8 mouse cellular contexts compared by ENCODE assay signal in genomic region chr8:123729786-123730411, GRCm38 (mm10).
DNase-seq lines count a peak whose midpoint lies in the region; ATAC-seq and TF ChIP-seq lines count a peak whose summit lies in the region.

No protein-coding gene starts in this region.

- peak overlapping the region; percentile 67 for H3K27ac ChIP-seq in forebrain, embryonic 10.5 days
- H3K27ac ChIP-seq in forebrain, embryonic 11.5 days (ENCODE audit: low read depth, low read length), result no peak overlapping the region
- no peak overlapping the region for H3K27ac ChIP-seq in lung, embryonic 15.5 days
- H3K27ac ChIP-seq in hindbrain, embryonic 10.5 days, result peak overlapping the region; percentile 81
- H3K27ac ChIP-seq in neural tube, embryonic 15.5 days (replicated peaks), result peak overlapping the region; percentile 77

- TF ChIP-seq POLR2A in lung, adult 2 months (IDR thresholded peaks at IDR 0.05; ENCODE audit: borderline replicate concordance, extremely low read depth, low read depth, low read length), result no peak

- no peak for TF ChIP-seq CTCF in lung, adult 2 months (IDR thresholded peaks at IDR 0.05; ENCODE audit: insufficient read depth, low read length)

- H3K4me3 ChIP-seq in forebrain, embryonic 10.5 days, result no peak overlapping the region
- H3K4me3 ChIP-seq in forebrain, embryonic 11.5 days (ENCODE audit: low read depth, low read length), result no peak overlapping the region
- no peak overlapping the region for H3K4me3 ChIP-seq in lung, embryonic 15.5 days
- no peak overlapping the region for H3K4me3 ChIP-seq in lung, adult 2 months (replicated peaks; ENCODE audit: extremely low read depth, low read depth, low read length)
- H3K4me3 ChIP-seq in hindbrain, embryonic 10.5 days, result peak overlapping the region; percentile 33; the same call in 1 of the 2 replicates
- no peak overlapping the region for H3K4me3 ChIP-seq in neural tube, embryonic 15.5 days (replicated peaks)

- WGBS in forebrain, embryonic 10.5 days, result 67% methylated on average over 13 of the region's 13 CpGs
- 57% methylated on average over 13 of the region's 13 CpGs for WGBS in forebrain, embryonic 11.5 days
- 27% methylated on average over 13 of the region's 13 CpGs for WGBS in lung, embryonic 15.5 days
- WGBS in lung, adult 2 months, result 26% methylated on average over 13 of the region's 13 CpGs
- 59% methylated on average over 13 of the region's 13 CpGs for WGBS in hindbrain, embryonic 10.5 days
- WGBS in neural tube, embryonic 15.5 days, result 43% methylated on average over 13 of the region's 13 CpGs

- no peak overlapping the region for H3K4me2 ChIP-seq in forebrain, embryonic 11.5 days (ENCODE audit: low read depth, low read length, severe bottlenecking)
- peak overlapping the region; percentile 33 for H3K4me2 ChIP-seq in lung, embryonic 15.5 days
- peak overlapping the region; percentile 44 for H3K4me2 ChIP-seq in neural tube, embryonic 15.5 days

- no peak for DNase-seq in forebrain, embryonic 10.5 days (ENCODE audit: extremely low spot score, low spot score)
- DNase-seq in forebrain, embryonic 11.5 days (ENCODE audit: low spot score), result no peak
- no peak for DNase-seq in lung, adult 2 months
- no peak for DNase-seq in hindbrain, embryonic 10.5 days (ENCODE audit: low spot score)
- DNase-seq in ovary, postnatal 10 days (ENCODE audit: low spot score), result no peak
- no peak for DNase-seq in ovary, postnatal 14 days (ENCODE audit: low spot score)

- no peak for ATAC-seq in forebrain, embryonic 11.5 days (replicated peaks; ENCODE audit: low FRiP score)
- ATAC-seq in lung, embryonic 15.5 days (ENCODE audit: borderline replicate concordance, extremely low read depth, low FRiP score, low TSS enrichment), result peak; percentile 58; the same call in 1 of the 2 replicates
- peak; percentile 46 for ATAC-seq in neural tube, embryonic 15.5 days (ENCODE audit: low FRiP score)

- no peaks in the 10 kb centered on the region for H3K9me3 ChIP-seq in forebrain, embryonic 10.5 days
- H3K9me3 ChIP-seq in forebrain, embryonic 11.5 days (ENCODE audit: control insufficient read depth, low read length), result no peaks in the 10 kb centered on the region
- H3K9me3 ChIP-seq in lung, embryonic 15.5 days, result no peaks in the 10 kb centered on the region
- H3K9me3 ChIP-seq in hindbrain, embryonic 10.5 days, result no peaks in the 10 kb centered on the region
- H3K9me3 ChIP-seq in neural tube, embryonic 15.5 days (replicated peaks), result no peaks in the 10 kb centered on the region

- peaks cover 41% of the 10 kb centered on the region for H3K4me1 ChIP-seq in forebrain, embryonic 10.5 days
- H3K4me1 ChIP-seq in forebrain, embryonic 11.5 days (replicated peaks; ENCODE audit: control insufficient read depth, insufficient read depth, low read length), result peaks cover 10% of the 10 kb centered on the region; the same call in 1 of the 2 replicates
- H3K4me1 ChIP-seq in lung, embryonic 15.5 days, result peaks cover 34% of the 10 kb centered on the region
- no peaks in the 10 kb centered on the region; the same call in 1 of the 2 replicates for H3K4me1 ChIP-seq in lung, adult 2 months (ENCODE audit: control insufficient read depth, insufficient read depth, low read length)
- peaks cover 33% of the 10 kb centered on the region for H3K4me1 ChIP-seq in hindbrain, embryonic 10.5 days (replicated peaks)
- peaks cover 32% of the 10 kb centered on the region for H3K4me1 ChIP-seq in neural tube, embryonic 15.5 days

- no peak overlapping the region for H3K9ac ChIP-seq in forebrain, embryonic 11.5 days (ENCODE audit: low read length)
- H3K9ac ChIP-seq in lung, embryonic 15.5 days, result no peak overlapping the region
- H3K9ac ChIP-seq in neural tube, embryonic 15.5 days (replicated peaks), result no peak overlapping the region

- H3K36me3 ChIP-seq in forebrain, embryonic 10.5 days (replicated peaks), result no peaks in the 10 kb centered on the region
- H3K36me3 ChIP-seq in forebrain, embryonic 11.5 days (ENCODE audit: control insufficient read depth, insufficient read depth, low read length), result no peaks in the 10 kb centered on the region
- H3K36me3 ChIP-seq in lung, embryonic 15.5 days, result no peaks in the 10 kb centered on the region
- H3K36me3 ChIP-seq in hindbrain, embryonic 10.5 days, result no peaks in the 10 kb centered on the region
- H3K36me3 ChIP-seq in neural tube, embryonic 15.5 days, result no peaks in the 10 kb centered on the region

- peaks cover 35% of the 10 kb centered on the region for H3K27me3 ChIP-seq in forebrain, embryonic 10.5 days (ENCODE audit: poor library complexity, severe bottlenecking)
- no peaks in the 10 kb centered on the region for H3K27me3 ChIP-seq in forebrain, embryonic 11.5 days (ENCODE audit: control insufficient read depth, insufficient read depth, low read length)
- peaks cover 12% of the 10 kb centered on the region; the same call in 1 of the 2 replicates for H3K27me3 ChIP-seq in lung, embryonic 15.5 days
- peaks cover 22% of the 10 kb centered on the region; the same call in 1 of the 2 replicates for H3K27me3 ChIP-seq in hindbrain, embryonic 10.5 days (ENCODE audit: insufficient read depth, poor library complexity, severe bottlenecking)
- no peaks in the 10 kb centered on the region for H3K27me3 ChIP-seq in neural tube, embryonic 15.5 days (replicated peaks)

Comparison
In these comparisons a context has a peak if more than half of its experiments do, and no peak if none do; other contexts are left out.
1. H3K27ac ChIP-seq: peak in forebrain, embryonic 10.5 days (single experiment), hindbrain, embryonic 10.5 days (single experiment) and neural tube, embryonic 15.5 days (single experiment); none in forebrain, embryonic 11.5 days (single experiment) and lung, embryonic 15.5 days (single experiment).